Mouse (Mus musculus) cerebellum, adult (tissue): ENCODE measurements at regions not wholly inside any gene's neighbourhood (a gene's known extent, or its start where the extent isn't known, plus 50 kb on each side); places are given as distances from the start of the nearest gene placed in this dataset.
A peak's percentile ranks its signal among the peaks of the same experiment; 100 is the strongest.

ENCODE experiments used
- ATAC-seq: cut with Nextera tagmentation; 2 replicates; pipeline ENCODE4 v1.9.2; 2017; ENCODE audit warnings: mild to moderate bottlenecking, moderate library complexity, mixed read lengths; ENCODE audit not compliant: insufficient number of reproducible peaks, low FRiP score, low TSS enrichment

DNA sequence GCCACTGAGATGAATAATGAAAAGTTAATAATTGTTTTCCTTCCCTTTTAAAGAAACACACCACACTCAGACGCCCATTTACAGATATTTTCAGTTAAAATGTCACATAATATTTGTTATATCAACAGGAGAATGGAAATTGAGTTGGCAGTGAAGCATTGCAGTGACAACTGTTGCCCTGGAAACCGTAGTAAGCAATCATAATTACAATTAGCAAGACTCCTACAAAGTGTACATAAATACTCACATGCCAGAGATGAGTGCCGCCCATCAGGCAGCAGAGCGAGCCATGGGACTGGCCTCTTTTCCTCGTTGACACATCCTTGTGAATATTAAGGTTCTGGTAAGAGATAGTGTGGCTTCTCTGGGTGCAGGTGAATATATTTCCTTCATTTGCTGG is 129.6 kb upstream of the Kif2a start:
- ATAC-seq, result no peak

GRCm38 (mm10) chr13:107141209-107141608 is 119.3 kb upstream of the Kif2a start:
- ATAC-seq, result no peak

GRCm38 (mm10) chr13:107134125-107134524 is 112.2 kb upstream of the Kif2a start:
- no peak for ATAC-seq

- no peak for ATAC-seq
Observed at GRCm38 (mm10) chr13:107126636-107127035, 104.7 kb upstream of the Kif2a start.

DNA sequence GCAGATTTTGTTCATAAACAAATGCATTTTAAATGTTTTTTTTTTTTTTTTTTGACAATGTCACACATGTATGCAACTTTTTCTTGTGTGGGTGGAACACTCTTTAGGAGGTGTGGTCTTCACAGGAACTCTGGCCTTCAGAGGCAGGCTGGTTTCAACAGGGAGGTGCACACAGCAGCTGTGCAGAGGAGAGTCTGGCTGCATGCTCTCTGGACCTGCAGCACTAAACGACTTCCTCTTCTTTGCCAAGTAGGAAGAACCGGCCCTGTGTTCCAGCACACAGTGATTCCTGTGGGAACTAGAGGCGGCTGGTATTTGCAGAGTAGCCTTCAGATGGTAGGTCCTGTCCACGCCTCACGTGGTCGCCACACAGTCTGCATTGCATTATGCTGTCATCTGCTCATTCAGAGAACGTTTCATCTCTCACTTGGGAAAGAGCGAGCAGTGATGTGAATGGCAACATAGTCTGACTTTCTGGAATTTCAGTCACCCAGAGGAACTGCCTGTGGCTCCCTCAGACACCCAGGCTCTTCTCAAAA is 102.3 kb upstream of the Kif2a start:
- ATAC-seq, result no peak

GRCm38 (mm10) chr13:107113949-107114690 is 92.2 kb upstream of the Kif2a start:
- peak; percentile 77 for ATAC-seq

DNA sequence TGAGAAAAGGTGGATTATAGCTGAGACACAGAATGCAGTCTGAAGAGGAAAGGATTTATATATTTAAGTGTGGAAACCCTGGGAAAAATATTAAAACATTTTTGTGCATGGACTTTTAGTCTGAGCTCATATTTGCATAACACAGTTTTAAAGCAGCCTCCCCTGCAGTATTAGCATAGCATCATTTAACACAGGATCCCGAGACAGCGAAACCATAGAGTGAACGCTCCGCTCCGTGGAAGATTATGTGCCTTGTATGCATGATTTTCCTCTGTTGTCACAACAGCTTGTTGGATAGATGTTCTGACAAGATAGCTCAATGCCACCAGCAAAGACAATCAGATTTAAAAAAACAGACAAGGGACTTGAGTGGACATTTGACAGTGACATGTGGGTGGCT is 86.1 kb upstream of the Kif2a start:
- no peak for ATAC-seq

GRCm38 (mm10) chr13:107107572-107107971 is 85.6 kb upstream of the Kif2a start:
- ATAC-seq, result no peak

DNA sequence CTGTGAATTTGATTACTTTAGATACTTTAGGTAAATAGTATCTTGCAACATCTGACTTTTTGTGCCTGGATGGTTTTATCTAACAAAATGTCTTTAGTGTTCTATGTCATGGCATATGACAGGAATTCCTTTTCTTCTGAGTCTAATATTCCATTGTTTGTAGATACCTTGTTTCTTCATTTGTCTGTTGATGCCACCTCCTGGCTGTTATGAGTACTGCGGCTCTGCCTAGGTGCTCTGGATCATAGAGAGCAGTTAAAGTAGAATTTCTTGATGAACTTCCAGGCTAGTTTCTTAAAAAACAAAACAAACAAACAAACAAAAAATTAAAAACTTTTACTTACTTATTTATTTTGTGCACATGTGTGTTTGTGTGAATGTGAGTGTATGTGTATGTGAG is 83.6 kb upstream of the Kif2a start:
- ATAC-seq, result no peak

- ATAC-seq, result peak; percentile 85
Observed at GRCm38 (mm10) chr13:107101598-107101997, 79.7 kb upstream of the Kif2a start.

DNA sequence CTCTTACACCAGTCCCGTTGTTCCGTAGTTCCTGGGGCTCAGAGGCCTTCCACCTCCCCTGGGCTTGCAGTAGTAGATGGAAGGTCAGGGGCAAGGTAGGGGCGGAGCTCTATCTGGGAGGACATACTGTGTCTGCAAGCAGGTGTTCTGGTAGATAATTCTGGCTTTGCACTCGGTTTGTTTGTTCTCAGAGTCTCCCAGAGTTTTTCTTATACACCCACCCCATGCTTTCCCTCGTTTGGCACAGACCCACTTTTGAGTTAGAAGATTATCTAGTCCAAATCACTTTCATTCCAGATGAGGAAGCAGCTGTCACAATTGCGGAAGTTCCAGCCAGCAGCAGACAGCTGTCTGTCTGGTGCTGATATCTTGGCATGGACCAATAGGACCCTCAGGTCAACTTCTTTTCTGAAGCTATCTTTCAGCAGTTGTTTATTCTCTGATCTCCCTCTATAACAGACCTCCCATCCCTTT is 79.0 kb upstream of the Kif2a start:
- no peak for ATAC-seq

GRCm38 (mm10) chr13:107100116-107100515 is 78.2 kb upstream of the Kif2a start:
- ATAC-seq, result no peak

- ATAC-seq, result no peak
Observed at GRCm38 (mm10) chr13:107097005-107097404, 75.1 kb upstream of the Kif2a start.

DNA sequence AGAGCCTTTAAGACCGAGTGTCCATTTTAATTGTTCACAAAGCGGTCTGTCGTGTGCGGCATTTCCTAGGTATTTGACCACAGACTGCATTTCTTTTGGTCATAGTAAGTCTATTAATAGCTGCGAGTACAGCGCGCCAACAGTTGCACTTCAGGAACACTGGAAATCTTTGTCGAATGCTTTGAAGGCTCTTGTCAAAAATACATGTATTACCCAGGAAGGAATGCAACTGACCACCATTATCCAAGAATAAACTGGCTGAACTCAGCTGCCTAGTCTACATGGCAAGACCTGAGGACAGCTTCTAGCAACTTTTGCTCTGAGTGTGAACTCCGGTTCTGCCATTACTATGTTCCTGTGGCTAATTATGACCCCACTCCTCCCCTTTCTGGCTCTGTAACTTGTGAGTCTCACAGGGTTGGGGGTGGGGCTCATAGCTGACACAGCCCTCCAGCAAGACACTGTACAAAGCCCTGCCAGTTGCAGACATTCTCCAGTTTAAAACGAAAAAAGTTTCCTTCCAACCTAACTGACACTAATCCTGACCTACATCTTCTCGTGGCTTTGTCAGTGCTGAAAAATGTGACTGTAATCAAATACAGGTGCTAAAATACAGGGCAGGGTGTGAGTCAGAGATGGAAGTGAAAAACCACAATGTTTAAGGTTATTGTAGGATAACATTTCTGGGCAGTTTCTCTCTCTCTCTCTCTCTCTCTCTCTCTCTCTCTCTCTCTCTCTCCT is 73.2 kb upstream of the Kif2a start:
- no peak for ATAC-seq

DNA sequence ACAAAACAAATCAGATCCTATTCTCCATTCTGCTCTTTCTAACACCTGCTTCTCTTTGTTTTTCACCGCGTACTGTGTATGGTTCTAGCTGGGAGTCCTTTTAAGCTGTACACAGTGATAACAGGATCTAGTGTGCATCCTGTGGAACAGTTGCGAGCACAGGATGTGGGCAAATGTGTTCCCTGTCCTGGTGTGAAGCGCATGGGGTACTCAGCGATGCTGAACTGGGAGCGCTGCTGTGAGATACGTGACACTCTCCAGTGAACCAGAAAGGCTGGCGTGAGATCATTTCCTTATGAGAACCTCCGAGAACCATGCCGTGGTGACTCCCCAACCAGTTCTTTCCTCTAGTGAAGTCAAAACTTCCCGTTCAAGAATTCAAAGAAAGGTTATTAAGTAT is 72.6 kb upstream of the Kif2a start:
- no peak for ATAC-seq

DNA sequence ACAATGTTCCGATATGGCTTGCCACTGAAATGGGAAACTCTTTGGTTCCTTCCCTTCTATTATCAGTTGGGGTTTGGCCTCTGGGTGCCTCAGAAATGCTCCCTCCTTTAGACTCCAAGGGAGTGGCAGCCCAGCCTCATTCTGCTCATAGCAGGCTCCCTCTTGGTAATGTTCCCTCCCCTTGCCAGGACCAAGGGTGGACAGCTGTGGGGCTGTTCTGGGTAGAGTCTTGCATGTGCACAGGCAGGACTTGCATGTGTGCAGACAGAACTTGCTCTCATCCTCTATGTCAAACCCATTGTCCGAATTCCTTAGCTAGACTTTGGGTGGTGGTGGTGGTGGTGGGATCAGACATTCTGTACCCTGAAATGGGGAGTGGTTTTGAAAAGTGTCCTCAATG is 71.8 kb upstream of the Kif2a start:
- no peak for ATAC-seq

- no peak for ATAC-seq
Observed at GRCm38 (mm10) chr13:107088198-107088597, 66.3 kb upstream of the Kif2a start.

GRCm38 (mm10) chr13:107087355-107087754 is 65.4 kb upstream of the Kif2a start:
- ATAC-seq, result no peak

DNA sequence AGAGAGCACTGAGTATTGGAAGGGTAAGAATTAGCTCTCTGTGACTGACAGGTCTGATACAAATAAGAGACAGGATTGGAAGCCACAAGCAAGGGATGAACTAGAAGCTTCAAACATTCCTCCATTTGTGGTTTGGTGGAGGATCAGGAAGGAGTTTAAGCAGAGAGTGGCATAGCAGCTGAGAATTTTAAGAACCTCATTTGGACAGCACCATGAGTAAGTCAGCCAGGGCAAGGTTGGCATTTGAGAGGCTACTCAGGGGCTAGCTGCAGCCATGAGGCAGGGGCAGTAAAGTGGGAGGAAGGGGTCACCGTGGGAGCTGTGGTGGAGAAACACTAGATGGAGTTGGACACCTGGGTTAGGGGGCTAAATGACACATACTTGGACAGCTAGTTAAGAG is 56.2 kb upstream of the Kif2a start:
- no peak for ATAC-seq

DNA sequence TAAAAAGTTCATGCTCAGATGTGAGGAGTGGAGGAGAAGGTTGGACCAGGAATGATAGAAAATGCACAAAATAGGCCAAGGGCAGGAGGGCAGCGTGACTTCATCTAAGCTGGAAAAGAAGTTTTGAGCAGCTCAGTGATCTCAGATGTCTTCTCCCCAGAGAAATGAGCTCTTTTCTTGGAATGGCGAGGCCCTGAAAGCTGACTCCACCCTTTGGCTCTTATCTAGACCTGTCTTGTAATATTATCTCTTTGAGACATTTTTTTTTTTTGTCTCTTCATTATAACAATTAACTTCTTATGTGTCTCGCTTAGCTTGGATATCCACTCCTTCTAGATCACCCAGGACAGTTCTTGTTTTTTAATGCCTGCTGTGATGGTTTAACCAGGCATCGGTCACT is 53.0 kb upstream of the Kif2a start:
- ATAC-seq, result no peak

GRCm38 (mm10) chr13:107073039-107073620 is 51.2 kb upstream of the Kif2a start:
- peak; percentile 77 for ATAC-seq
